Mouse (Mus musculus) heart, adult 2 months (tissue): ENCODE results near the gene Gdpd1. TPM values are rescaled to one million over a fixed set of nuclear protein-coding genes. Genes with fewer than 3 reads are reported as not detected.
A peak's percentile ranks its signal among the peaks of the same experiment; 100 is the strongest.

Experiments used
- DNase-seq, 2 experiments: peaks; one replicate each; pipeline ENCODE4 v3.0.0; 2021
- H3K27ac ChIP-seq: fragments of 200-600 bp; 2 replicates; pipeline ENCODE4 v1.8.1; 2022
- H3K27me3 ChIP-seq: fragments of 200-500 bp; 2 replicates; pipeline ENCODE4 v1.6.1; 2012; ENCODE audit warnings: mild to moderate bottlenecking, low read length, inconsistent platforms, mixed read lengths; ENCODE audit not compliant: control insufficient read depth, insufficient read depth
- H3K36me3 ChIP-seq: fragments of 200-500 bp; 2 replicates; pipeline ENCODE4 v1.6.1; 2012; ENCODE audit warnings: low read length, inconsistent platforms; ENCODE audit not compliant: control insufficient read depth, insufficient read depth
- H3K4me1 ChIP-seq: fragments of 200-500 bp; 2 replicates; pipeline ENCODE4 v1.6.1; 2011; ENCODE audit warnings: low read length; ENCODE audit not compliant: control insufficient read depth, insufficient read depth
- H3K4me3 ChIP-seq: fragments of 200-600 bp; 2 replicates; pipeline ENCODE4 v1.8.1; 2022
- H3K79me2 ChIP-seq: fragments of 200-500 bp; replicated peaks from 2 replicates; pipeline ENCODE4 v1.6.1; 2012; ENCODE audit warnings: mild to moderate bottlenecking, inconsistent platforms, low read length, moderate library complexity, mixed read lengths; ENCODE audit not compliant: control insufficient read depth, insufficient read depth
- H3K9ac ChIP-seq: fragments of 200-500 bp; 2 replicates; pipeline ENCODE4 v1.6.1; 2012; ENCODE audit warnings: low read depth, mild to moderate bottlenecking, control low read depth, inconsistent platforms, low read length, mixed read lengths
- CTCF ChIP-seq: fragments of 200-600 bp; IDR thresholded peaks from 2 replicates; pipeline ENCODE4 v1.8.1; 2022; ENCODE audit warnings: antibody characterized with exemption, mild to moderate bottlenecking, moderate library complexity
- EP300 ChIP-seq: fragments of 200-500 bp; IDR thresholded peaks from 2 replicates; pipeline ENCODE4 v1.6.1; 2011; ENCODE audit warnings: low read depth, low read length, control low read depth; ENCODE audit not compliant: insufficient read depth
- POLR2A ChIP-seq: fragments of 200-500 bp; IDR thresholded peaks from 2 replicates; pipeline ENCODE4 v1.6.1; 2011; ENCODE audit warnings: mild to moderate bottlenecking, low read depth, low read length, control low read depth; ENCODE audit not compliant: insufficient read depth
- WGBS: fragments of 180-500 bp; shearing (Covaris S2); methylation state at CpG from one replicate; pipeline ENCODE4 v1.1.7; 2018; 5-methylcytosine and 5-hydroxymethylcytosine counted together
- intact Hi-C: fragments of 180-260 bp; cut with DNase I; formaldehyde crosslinking; loops from one replicate; pipeline ENCODE4 v1.15.1; 2025
- polyA plus RNA-seq: library from polyadenylated mRNA; depleted of rRNA; stranded (reverse); fragments of >200 nt; gene quantifications from 2 replicates; pipeline ENCODE4 v1.2.3, GENCODE M21; 2012
- total RNA-seq, 2 experiments: library from RNA; stranded (reverse); gene quantifications; 2 replicates each; pipeline ENCODE4 v1.2.3; 2021

Gene Gdpd1
- total and polyA plus RNA-seq, 3 experiments: 7.4 to 12.5 (median 12.0) TPM

GRCm38 (mm10) chr11:87022765-87023164, 51.1 kb downstream of the Gdpd1 start:
- intact Hi-C loops: no loop called here
- no peak for TF ChIP-seq EP300
- no peak for TF ChIP-seq POLR2A
- TF ChIP-seq CTCF: no peak
- H3K79me2 ChIP-seq: no peaks in the 10 kb centered on the region

DNA sequence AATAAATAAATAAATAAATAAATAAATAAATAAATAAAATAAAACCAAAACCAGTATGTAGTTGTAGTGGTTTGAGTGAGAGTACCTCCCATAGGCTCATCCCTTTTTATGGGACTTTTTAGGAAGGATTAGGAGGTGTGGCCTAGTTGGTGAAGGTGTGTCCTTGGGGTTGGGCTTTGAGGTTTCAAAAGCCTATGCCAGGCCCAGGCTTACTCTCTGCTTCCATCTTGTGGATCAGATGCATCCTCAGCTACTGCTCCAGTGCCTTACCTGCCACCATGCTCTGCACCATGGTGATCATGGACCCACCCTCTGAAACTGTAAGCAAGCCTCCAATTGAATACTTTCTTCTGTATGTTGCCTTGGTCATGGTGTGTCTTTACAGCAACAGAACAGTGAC, 52.3 kb downstream of the Gdpd1 start:
- Histone ChIP-seq H3K9ac (no peak overlapping the region), H3K4me3 (no peak overlapping the region), H3K79me2 (no peaks in the 10 kb centered on the region), H3K36me3 (no peaks in the 10 kb centered on the region), H3K4me1 (peaks cover 2% of the 10 kb centered on the region), H3K27me3 (no peaks in the 10 kb centered on the region), H3K27ac (no peak overlapping the region)
- intact Hi-C loops: no loop called here
- no peak for DNase-seq
- TF ChIP-seq POLR2A (no peak), CTCF (no peak), EP300 (no peak)

More at GRCm38 (mm10) chr11:87022765-87023164, 51.1 kb downstream of the Gdpd1 start:
- Histone ChIP-seq H3K27me3 (no peaks in the 10 kb centered on the region), H3K4me1 (peaks cover 7% of the 10 kb centered on the region), H3K36me3 (no peaks in the 10 kb centered on the region), H3K27ac (no peak overlapping the region), H3K4me3 (no peak overlapping the region), H3K9ac (no peak overlapping the region)
- 57% methylated on average over 4 of the region's 4 CpGs for WGBS
- DNase-seq: no peak

DNA sequence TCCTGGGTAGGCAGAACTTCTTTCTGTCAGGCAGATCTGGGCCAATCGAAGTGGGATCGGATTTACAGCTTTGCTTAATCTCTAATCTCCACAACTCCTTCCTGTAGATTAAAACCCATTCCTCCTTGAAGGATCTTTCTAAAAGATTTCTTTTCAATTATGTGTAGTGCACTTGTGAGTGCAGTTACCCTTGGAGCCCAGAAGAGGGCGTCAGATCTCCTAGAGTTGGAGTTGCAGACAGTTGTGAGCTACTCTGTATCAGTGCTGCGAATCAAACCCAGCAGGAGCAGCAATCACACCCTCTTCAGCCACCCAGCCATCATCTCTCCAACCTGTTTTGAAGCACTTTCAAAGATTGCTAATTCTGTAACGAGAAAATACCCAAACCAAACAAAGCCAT, 53.4 kb downstream of the Gdpd1 start:
- Histone ChIP-seq H3K9ac (no peak overlapping the region), H3K4me1 (peaks cover under 1% of the 10 kb centered on the region), H3K79me2 (no peaks in the 10 kb centered on the region), H3K27me3 (no peaks in the 10 kb centered on the region), H3K4me3 (no peak overlapping the region), H3K27ac (no peak overlapping the region), H3K36me3 (no peaks in the 10 kb centered on the region)
- 82% methylated on average over 5 of the region's 5 CpGs for WGBS
- TF ChIP-seq CTCF (peak; percentile 22; the same call in 1 of the 2 replicates), POLR2A (no peak)
- intact Hi-C loops: no loop called here
- no peak for DNase-seq

GRCm38 (mm10) chr11:87019431-87019830, 54.4 kb downstream of the Gdpd1 start:
- no peak overlapping the region for H3K27ac ChIP-seq
- intact Hi-C loops: no loop called here
- no peak for TF ChIP-seq CTCF
- TF ChIP-seq POLR2A: no peak
- no peak for TF ChIP-seq EP300

GRCm38 (mm10) chr11:87018081-87018480, 55.8 kb downstream of the Gdpd1 start:
- TF ChIP-seq CTCF (no peak), EP300 (no peak), POLR2A (no peak)
- Histone ChIP-seq H3K79me2 (no peaks in the 10 kb centered on the region), H3K9ac (no peak overlapping the region), H3K27me3 (no peaks in the 10 kb centered on the region), H3K4me3 (no peak overlapping the region), H3K27ac (no peak overlapping the region), H3K4me1 (peaks cover 1% of the 10 kb centered on the region), H3K36me3 (no peaks in the 10 kb centered on the region)
- intact Hi-C loops: no loop called here
- DNase-seq: no peak
- WGBS: 65% methylated on average over 4 of the region's 4 CpGs

More at GRCm38 (mm10) chr11:87019431-87019830, 54.4 kb downstream of the Gdpd1 start:
- no peak for DNase-seq
- no peaks in the 10 kb centered on the region for H3K79me2 ChIP-seq
- H3K27me3 ChIP-seq: no peaks in the 10 kb centered on the region
- no peaks in the 10 kb centered on the region for H3K36me3 ChIP-seq
- no peak overlapping the region for H3K4me3 ChIP-seq
- peaks cover 1% of the 10 kb centered on the region for H3K4me1 ChIP-seq
- WGBS: 84% methylated on average over 8 of the region's 8 CpGs
- H3K9ac ChIP-seq: no peak overlapping the region

GRCm38 (mm10) chr11:87015691-87016090, 58.2 kb downstream of the Gdpd1 start:
- DNase-seq: no peak
- Histone ChIP-seq H3K9ac (no peak overlapping the region), H3K36me3 (no peaks in the 10 kb centered on the region), H3K79me2 (no peaks in the 10 kb centered on the region), H3K4me3 (no peak overlapping the region), H3K27me3 (no peaks in the 10 kb centered on the region), H3K4me1 (peaks cover 1% of the 10 kb centered on the region), H3K27ac (peak overlapping the region; percentile 61)
- WGBS: 43% methylated on average over 3 of the region's 3 CpGs
- intact Hi-C loops: no loop called here
- TF ChIP-seq EP300: 0 out of 2 replicates have a peak, but pooled peaks have one; percentile 40
- peak; percentile 16; the same call in 1 of the 2 replicates for TF ChIP-seq POLR2A
- TF ChIP-seq CTCF: no peak
